Mouse (Mus musculus) right cerebral cortex, adult 18-20 months (tissue): ENCODE measurements at regions not wholly inside any gene's neighbourhood (a gene's known extent, or its start where the extent isn't known, plus 50 kb on each side); places are given as distances from the start of the nearest gene placed in this dataset.

Experiments
- DNase-seq: peaks from one replicate; pipeline ENCODE4 v3.0.0; 2022; ENCODE audit warnings: mixed read lengths

DNA sequence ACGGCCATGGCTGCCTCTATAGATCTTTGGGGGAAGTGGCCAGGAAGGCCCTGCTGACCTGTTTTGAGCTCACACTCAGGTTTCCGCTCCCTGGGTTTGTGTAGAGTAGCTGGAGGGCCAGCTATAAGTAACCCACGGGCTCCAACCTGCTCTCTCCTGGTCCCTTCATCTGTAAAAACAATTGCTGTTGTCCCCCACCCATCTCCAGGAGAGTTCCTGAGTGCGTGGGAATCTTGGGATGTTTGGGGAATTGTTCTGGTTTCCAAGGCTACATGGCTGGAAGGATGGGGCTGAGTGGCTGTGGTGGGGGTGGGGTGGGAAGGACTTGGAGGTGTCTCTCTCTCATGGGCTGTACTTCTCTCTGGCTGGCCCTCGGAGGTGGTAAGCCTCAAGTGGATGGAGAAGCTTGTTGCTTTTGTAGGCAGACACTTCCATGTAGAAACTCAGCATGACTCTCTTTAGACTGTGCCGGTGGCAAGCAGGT, 86.0 kb downstream of the Ackr3 start:
- no peak for DNase-seq

DNA sequence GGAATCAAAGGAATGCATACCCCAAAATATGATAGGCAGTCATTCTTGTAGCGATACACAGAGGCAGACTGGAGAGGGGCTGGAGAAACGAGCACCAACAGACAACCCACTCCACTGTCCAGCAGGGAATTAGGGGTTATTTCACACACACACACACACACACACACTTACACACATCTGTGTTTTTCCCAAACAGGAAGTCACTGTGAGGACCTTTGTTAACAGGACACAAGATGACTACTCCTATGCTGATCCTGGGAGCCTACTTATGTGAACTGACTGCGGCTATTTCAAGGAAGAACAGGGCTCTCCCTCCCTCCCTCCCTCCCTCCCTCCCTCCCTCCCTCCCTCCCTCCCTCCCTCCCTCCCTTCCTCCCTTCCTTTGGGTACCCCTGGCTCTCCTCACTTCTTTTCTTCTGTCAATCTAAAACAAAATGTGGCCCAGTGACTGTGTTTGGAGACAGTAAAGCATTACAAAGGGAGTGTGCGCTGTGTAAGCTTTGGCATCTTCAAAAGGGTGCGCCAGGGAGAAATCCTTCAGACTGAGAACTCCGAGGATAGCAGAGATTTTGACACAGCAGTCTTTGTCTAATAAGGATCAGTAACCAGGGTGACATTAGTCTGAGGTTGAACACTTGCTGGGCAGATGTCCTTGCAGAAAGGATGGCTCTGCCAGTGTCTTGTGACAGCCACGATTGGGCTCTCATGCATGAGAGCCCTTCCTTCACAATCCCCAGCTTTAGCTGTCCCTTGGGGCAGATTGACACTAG, 86.8 kb downstream of the Ackr3 start:
- no peak for DNase-seq

DNA sequence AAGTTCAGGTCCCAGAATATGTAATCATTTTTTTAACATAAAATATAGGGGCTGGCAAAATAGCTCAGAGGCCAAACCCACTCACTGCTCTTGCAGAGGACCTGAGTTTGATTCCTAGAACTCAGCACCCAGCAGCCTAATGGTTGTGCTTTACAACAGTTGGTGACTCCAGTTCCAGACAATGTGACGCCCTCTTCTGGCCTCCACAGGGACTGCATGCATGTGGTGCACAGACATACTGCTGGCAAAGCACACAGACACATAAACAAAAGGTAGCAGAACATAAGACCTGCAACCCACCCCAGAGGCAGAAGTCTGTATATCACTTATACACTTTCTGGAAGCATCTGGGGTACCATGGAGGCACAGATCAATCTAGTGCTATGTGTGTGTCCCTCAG, 87.5 kb downstream of the Ackr3 start:
- no peak for DNase-seq

DNA sequence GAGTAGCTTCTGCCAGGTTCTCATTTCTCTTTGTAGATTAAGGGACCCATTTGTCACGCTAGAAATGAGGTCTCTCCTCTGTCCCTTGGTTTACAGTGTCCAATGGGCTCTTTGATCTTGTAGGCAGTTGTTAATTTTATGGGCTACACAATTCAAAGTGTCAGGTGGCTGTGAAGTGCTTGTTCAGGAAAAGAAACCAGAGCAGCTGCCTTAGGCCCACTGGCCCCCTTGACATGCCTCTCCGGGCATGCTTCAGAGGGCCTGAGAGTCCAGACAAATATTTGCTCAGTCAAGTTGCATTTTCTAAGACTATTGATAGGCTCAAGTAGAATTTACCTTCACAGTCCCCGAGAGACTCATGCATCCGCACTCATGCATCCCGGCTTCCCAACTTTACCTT, 94.0 kb downstream of the Ackr3 start:
- DNase-seq, result no peak

DNA sequence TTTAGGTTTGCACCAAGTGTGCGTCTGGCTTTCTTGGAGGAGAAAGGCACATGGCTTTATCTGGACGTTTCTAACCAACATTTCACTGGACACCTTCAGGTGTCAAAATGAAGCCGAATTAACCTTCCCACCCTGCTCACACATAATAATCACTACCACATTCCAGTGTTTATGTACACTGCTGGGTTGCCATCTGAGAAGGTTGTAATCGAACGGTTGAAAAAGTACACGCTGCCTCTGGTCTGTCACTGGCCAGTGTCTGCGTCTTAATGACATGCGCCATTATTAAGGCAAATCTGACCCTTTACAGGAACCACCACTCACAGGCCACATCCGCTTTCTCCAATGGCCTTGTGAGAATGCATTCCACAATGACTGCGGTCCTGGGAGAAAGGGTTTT, 96.4 kb downstream of the Ackr3 start:
- DNase-seq, result no peak

DNA sequence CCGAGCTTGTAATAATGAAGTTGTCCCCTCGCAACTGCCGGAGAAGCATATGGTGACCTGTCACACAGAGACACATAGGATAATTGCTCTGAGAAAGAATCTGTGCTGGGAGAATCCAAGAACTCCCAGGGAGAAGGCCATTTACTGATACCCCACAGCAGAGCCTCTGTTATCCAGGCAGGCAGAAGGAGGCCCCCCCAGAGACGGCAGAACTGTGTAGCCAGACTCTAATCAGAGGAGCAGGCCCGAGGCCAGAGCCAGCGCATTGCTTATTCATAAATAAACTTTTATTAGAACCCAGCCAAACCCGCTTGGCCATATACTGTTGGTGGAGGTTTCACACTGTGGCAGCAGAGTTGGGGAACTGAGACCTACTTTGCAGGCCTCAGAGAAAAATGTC, 100.6 kb downstream of the Ackr3 start:
- no peak for DNase-seq

DNA sequence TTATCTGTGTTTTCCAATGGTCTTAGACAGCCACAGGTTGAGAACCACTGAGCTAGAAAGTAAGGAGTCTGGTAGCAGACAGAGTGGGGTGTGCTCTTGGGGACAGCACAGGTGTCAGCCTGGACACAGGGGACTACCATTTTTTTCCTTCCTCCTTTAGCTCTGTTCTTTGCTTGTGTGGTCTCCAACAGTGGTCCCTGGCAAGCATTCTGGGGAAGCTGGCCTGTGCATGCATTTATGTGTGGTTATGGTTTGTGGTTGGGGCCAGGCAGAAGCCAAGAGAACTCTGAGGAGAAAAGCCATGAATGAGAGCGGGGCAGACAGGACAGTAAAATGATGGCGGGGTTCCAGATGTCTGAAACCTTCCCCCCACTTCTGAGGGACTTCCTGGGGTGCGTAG, 107.2 kb downstream of the Ackr3 start:
- no peak for DNase-seq

DNA sequence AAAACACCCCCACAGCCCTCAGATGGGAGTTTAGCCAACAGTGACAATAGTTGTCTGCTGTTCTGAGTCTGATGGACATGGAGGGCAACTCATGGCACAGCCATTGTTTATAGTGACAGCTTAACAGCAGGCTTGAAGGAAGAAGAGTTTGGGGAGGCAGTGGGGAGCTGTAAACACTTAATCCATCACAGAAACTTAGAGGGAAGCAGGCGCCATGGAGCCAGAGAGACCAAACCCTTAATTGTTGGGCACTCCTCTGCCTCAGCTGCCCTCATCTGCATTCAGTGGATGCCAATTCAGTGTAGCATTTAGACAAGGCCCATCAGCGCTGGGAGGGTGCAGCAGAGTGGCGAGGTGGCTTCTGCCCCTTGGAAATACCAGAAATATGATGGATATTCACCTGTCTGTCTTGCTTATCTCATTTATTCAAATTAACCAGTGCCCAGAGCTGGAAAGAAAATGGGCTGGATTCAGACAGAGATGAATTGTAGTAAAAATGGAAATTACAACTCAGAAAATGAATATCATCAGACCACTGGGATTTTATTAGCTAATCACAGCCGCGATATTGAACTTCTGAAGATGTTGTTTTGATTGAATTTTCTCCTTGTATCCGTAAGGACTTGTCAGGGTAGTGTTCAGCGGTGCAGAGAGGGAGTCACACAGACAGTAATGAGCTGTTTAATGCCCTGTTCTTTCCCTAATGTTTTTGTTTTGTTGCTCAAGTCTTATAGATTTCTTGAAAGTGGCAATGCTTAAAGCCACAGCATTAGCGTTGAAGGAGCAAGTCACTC, 108.1 kb downstream of the Ackr3 start:
- DNase-seq, result no peak

DNA sequence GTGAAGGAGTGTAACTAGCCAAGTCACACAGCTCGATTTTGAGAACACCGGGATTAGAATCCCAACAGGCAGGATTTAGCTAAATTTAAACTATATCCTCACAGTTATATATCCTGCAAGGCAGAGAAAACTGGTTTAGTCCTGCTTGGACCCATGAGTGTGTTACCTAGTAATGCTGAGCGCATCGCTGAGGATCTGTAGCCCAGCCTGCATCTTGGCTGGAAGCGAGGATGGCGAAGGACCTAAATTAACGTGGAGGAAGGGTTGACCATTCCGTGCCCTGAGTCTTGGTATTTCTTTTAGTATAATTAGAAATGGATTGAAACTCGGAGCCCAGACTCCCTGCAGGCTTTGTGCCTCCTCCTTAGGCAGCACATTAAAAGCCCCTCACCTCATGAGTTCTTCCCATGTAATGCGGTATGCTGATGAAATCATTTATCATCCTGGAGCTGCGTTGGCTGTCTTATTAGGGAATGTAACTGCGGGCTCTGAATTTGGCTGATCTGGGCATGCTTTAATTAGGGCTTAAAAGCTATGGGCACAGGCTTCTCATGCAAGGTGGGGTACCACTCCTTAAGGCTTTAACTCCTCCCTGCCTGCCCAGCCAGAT, 110.1 kb downstream of the Ackr3 start:
- no peak for DNase-seq

DNA sequence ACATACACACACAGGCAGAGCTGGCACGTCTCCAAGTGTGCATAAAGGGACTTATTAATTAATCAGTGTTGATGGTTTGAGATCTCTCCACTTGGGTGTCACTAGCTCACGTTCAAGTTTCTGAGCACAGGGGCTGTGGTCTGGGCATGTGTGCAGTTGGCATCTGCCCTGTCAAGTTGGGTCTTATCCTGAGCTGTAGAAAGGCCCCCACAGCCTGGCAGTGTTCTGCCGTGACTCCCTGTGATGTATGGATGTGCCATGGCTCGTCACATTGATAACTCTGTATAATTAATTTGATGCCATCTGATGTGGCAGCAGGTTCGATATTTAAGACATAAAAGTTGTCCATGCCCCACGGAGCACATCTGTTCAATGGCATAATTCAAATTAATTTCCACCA, 114.1 kb downstream of the Ackr3 start:
- no peak for DNase-seq

DNA sequence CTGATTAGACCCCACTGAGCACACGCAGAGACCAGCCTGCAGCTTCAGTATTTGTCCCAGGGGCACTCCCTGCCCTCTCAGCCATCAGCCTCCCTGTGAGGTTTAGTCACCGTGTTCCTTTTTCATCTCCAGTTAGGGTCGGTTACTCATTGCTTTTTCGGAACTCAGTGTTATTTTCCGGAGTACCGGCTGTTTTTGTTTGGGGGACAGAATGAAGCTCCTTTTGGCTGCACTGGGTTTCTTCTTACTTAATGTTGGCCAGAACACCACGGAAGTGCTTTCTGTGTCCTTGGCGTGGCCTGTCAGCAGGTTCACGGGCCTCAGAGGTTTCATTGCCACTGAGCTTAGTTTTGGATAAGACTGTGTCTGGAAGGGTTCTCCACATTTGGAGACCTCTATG, 114.7 kb downstream of the Ackr3 start:
- no peak for DNase-seq

DNA sequence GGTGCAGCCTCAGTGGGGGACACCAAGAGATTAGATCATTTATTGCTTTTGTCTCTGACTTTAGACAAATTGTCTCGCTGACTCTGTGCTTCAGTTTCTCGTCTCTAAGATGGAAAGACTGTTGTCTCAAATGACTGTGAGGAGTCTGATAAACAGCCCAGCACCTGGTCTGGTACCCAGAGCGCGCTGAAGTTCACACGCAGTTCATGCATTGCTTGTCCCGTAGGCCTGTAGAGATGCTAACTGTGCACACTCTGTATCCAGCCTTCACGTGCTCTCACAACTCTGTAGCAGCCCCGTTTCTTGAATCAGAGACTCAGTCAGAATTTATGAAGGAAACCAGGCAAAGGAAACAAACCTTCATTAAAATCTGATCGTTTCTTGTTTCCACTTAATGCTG, 116.7 kb downstream of the Ackr3 start:
- DNase-seq, result no peak

DNA sequence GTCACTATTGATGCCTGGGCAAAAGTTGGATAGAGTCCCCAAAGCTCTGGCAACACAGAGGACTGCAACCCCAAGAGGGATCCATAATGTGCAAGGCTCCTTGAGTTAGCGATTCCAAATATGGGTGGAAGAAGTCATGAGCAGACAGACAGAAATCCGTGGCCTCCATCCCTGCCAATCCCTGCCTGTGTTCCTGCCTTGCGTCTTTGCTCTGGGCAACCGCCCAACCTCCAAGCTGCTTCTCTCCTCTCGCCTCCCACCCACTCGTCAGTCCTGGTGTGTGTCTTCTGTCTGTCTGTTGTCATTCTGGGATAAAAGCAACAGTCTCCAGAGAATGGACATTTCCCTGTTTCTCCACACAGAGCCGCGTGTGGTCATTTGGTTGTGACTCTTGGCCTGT, 117.7 kb downstream of the Ackr3 start:
- DNase-seq, result peak; percentile 21

DNA sequence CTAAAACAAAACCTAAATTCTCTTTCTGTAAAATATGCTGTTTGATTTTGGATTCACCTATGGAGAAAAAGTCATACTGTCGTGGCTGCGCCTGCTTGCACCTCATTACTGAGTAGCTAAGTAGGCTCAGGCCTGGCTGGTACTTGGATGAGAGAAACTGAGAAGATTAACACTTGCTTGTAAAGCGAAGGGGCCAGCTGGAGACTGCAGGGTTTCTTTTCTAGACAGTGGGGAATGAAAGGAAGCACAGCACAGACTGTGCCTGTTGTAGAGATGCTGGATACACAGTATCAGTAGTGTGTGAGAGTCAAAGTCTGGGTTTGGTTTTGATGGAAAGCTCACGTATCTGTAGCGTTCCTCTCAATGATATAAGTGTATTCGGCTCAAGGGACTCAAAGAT, 123.5 kb downstream of the Ackr3 start:
- DNase-seq, result no peak

DNA sequence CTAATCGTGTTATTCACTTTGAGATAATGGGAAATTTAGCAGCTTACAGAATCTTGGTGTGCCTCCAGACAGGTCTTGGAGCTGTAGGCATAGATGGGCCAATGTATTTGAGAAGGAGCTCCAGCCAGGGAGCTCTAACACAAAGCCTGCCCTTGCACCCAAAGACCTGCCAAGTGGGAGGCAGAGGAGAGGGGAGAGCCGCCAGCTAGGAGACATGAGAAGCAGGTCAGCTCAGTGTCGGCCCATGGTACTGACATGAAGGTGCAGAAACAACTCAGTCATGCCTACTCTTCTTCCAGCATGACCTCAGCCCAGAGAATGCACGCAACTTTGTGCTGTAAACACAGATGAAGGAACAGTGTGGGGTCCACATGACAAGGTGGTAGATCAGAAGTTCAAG, 128.8 kb downstream of the Ackr3 start:
- DNase-seq, result no peak

DNA sequence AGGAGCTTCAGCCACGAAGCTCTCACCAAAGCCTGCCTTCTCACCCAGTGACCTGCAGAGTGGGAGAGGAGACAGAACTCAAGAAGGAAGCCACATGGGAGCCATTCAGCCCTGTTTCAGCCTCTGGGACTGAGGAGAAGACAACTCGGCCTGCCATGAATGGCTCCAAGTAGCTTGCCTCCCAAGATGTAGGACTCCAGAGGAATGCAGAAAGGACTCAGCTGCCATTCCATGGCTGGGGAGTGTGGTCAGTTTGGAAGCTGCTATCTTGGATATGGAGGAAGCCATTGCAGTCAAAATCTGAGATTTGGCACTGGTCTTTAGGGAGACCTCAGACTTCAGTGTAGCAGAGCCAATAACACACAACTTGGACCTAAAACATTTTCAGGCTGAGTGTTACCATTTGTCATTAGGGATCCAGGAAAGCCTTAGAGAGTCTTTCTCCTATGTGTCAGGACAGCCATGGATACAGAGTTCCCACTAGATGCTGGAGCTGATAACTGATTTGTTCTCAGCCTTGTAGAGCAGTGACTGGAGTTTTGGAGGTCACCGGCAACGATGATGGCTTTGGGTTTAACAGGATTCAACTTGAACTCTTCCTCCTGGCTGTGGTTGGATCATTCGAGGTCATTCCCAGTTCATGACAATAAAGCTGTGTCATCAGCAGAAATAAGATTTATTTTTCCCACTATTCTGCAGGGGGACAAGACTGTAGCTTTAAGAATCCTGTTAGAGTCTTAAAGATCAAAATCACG, 130.1 kb downstream of the Ackr3 start:
- no peak for DNase-seq

DNA sequence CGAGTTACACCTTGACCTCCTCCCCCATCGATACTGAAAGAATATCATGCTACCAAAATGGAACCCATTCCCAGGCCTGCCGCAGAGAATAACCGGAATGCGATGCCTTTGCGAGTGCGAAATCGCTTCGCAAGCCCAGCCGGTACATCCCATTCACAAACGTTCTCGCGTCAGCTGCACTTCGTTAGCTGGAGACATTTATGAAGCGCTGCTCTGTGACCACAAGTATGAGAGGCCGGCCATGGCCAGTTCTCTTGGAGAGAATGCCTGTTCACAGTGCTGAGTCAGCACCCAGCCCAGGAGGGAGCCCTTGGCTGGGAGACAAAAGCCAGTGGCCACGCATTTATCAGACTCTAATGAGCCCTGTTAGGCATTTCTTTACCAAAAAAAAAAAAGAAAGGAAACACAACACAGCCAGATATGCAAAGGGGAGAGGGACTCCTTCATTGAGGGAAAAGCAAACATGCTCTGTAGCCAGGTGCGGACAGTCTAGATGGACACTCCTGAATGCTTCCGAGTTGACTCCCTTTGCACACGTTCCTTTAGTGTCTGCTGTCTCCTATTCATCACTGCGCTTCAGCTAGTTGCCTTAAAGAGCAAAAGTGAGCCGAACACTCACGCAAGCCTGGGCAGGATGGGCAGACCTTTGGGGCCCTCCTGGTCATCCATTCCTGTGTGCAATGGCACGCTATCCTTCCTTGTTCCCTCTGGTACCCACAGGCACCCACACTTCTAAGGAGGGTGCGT, 131.4 kb downstream of the Ackr3 start:
- no peak for DNase-seq

DNA sequence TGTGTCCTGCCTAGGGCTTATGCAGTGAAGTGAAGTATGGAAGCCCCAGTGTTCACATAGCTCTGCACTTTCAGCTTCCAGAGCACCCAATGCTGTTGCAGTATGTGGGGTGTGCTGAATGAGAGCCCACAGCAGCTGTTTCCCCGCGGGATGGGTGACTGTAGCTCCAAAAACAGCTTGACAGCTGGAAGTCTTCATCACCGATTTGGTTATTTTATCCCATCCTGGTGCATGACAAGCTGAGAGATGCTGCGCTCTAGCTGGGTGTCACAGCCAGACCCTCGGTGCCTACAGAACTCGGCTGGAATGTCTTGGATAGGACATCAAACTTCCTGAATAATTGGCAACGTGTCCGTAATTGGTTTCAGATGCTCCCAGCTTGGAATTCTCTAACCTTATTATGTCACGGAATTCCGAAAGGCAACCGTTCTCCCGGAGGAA, 134.1 kb downstream of the Ackr3 start:
- DNase-seq, result no peak

DNA sequence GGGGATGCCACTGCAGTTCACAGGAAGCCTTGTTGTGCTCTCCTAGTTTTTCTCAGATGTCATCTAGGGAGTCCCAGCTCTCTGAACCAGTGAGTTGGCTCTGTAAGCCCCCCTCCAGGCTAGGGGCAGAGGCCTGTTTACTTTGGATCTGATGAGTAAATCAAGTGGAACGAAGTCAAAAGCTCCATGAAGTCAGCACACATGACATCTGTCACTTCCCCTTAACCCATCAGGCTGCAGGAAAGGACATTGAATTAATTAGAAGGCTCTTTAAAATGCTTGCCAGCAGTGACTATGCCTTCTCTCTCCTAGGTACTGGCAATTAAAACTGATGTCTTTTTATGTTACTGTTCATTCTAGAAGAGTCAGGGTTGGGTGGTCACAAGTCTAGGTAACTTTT, 138.6 kb downstream of the Ackr3 start:
- no peak for DNase-seq

DNA sequence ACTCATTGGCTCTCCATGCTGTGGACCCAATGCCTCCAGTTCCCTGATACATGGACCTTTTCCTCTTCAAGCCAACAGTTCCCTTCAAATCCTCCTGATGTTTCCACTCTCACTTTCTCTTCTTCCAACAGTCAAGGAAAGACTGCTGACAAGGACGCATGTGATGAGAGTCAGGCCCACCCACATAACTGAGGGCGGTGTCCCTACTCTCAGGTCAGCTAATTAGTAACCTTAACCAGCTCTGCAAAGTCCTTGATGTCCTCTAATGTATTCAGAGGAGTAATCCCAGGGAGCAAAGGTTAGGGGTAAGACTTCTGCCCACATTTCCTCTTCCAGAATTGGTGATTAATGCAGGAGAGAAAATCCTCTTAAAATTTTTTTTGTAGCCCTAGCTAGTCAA, 139.7 kb downstream of the Ackr3 start:
- DNase-seq, result no peak

DNA sequence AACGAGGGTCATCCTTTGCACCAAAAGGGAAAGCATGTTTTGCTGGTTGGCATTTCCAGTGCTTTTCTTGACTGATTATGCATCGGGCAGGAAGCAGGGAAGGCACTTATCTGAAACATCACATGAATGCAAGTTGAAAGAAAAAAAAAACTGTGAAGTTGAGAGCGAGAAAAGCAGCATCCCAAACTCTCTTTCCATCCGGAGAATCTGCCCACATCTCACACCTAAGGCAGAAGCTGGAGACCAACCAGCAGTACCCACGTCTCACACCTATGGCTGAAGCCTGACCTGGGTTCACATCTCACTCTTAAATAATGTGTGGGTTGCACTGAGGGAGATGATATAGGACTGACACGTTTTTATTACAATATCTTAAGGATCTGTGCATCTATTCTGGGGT, 143.3 kb downstream of the Ackr3 start:
- no peak for DNase-seq

DNA sequence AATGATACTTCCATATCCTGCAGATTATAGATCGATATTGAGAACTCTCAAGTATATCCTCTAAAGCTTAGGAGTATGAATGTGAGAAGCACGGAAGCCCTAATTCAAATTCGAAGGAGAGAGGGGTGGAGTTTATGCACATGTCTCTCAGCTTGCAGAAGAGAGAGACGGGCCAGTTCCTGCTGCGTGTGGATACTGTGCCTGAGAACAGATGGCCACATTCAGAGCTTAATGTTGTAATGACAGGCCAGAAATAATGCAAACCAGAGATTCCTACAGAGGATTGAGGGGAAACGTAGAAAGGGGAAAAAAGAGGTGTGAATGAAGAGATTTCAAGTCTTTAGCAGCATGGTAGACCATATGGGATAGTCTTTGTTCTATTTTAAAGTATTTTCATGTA, 145.8 kb downstream of the Ackr3 start:
- peak; percentile 24 for DNase-seq
